Mouse (Mus musculus) forebrain, embryonic 13.5 days (tissue): ENCODE data around the gene Gm28308. TPM values are rescaled to one million over a fixed set of nuclear protein-coding genes. Genes with fewer than 3 reads are reported as not detected.

Experiments used
- ATAC-seq: fragments of 200-750 bp; cut with Nextera tagmentation; 2 replicates; pipeline ENCODE4 v1.8.0; 2017
- H3K27ac ChIP-seq: fragments of 300-500 bp; sonication (generic); 2 replicates; pipeline ENCODE4 v1.5.1; 2015; ENCODE audit warnings: inconsistent platforms, mild to moderate bottlenecking, moderate library complexity
- H3K27me3 ChIP-seq: fragments of 300-500 bp; sonication (generic); 2 replicates; pipeline ENCODE4 v1.6.1; 2015; ENCODE audit warnings: mild to moderate bottlenecking, inconsistent platforms
- H3K36me3 ChIP-seq: fragments of 300-500 bp; sonication (generic); 2 replicates; pipeline ENCODE4 v1.6.1; 2015; ENCODE audit warnings: mild to moderate bottlenecking, inconsistent platforms; ENCODE audit not compliant: poor library complexity, severe bottlenecking
- H3K4me1 ChIP-seq: fragments of 300-500 bp; sonication (generic); 2 replicates; pipeline ENCODE4 v1.6.1; 2015; ENCODE audit warnings: inconsistent platforms
- H3K4me2 ChIP-seq: fragments of 300-500 bp; sonication (generic); 2 replicates; pipeline ENCODE4 v1.6.1; 2015; ENCODE audit warnings: inconsistent platforms, mild to moderate bottlenecking, moderate library complexity
- H3K4me3 ChIP-seq: fragments of 300-500 bp; sonication (generic); 2 replicates; pipeline ENCODE4 v1.5.1; 2015; ENCODE audit warnings: mild to moderate bottlenecking, inconsistent platforms
- H3K9ac ChIP-seq: fragments of 300-500 bp; sonication (generic); 2 replicates; pipeline ENCODE4 v1.6.1; 2015; ENCODE audit warnings: mild to moderate bottlenecking, inconsistent platforms
- H3K9me3 ChIP-seq: fragments of 300-500 bp; sonication (generic); replicated peaks from 2 replicates; pipeline ENCODE4 v1.6.1; 2016; ENCODE audit warnings: inconsistent platforms
- WGBS: fragments of 180-500 bp; shearing (Covaris S2); methylation state at CpG from one replicate; pipeline ENCODE4 v1.1.7; 2015; 5-methylcytosine and 5-hydroxymethylcytosine counted together
- polyA plus RNA-seq: library from polyadenylated mRNA; unstranded; fragments of >200 nt; fragmentation: Nextera tagmentation; extraction: Ambion mirVana; gene quantifications from 2 replicates; pipeline ENCODE4 v1.2.1, GENCODE M21; 2015

Gm28308 gene
- polyA plus RNA-seq, 1 experiment from 2014 or later = not detected

- Histone ChIP-seq H3K4me1 (peaks cover 11% of the 10 kb centered on the region), H3K4me2 (no peak overlapping the region), H3K27ac (no peak overlapping the region), H3K27me3 (peaks cover 99% of the 10 kb centered on the region), H3K4me3 (no peak overlapping the region), H3K36me3 (no peaks in the 10 kb centered on the region), H3K9ac (no peak overlapping the region), H3K9me3 (no peaks in the 10 kb centered on the region)
- WGBS = under 1% methylated on average over 17 of the region's 17 CpGs
- ATAC-seq = no peak
Measured at GRCm38 (mm10) chr6:52163366-52164031, 49.6 kb downstream of the Gm28308 start.

DNA sequence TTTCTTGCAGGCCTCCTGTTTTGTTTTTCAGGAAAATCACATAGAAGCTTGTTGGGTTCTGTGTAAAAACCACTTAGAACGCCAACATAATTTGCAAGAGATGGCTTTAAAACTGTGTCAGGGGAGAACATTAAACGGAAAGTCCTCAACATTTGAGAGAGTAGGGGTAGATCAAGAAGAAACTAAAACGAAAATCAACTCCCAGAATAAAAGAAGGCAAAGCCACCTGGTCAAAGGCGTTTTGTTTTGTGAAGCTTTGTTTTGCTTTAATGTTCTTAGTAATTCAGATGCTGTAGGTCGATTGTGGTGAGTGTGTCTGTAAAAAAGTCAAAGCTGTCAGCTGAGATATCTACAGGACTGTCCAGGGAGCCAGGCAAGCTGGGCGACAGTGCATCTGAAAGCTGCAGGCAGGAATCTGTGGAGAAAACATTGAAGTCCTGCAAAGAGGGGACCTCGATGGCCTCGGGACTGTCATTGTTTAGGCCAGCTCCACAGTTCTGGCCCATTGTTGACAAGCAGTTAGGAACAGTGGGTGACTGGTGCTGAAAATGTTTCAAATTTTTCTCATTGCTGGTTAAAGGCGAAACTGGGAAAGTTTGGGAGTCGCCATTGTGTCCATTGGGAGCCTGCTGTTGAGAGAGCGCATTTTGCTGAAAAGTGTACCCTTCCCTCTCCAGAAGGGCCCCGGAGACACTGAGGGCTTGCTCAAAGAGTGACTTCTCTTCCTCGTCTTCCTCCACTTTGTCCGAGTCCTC, 50.4 kb downstream of the Gm28308 start:
- Histone ChIP-seq H3K4me3 (no peak overlapping the region), H3K9ac (no peak overlapping the region), H3K4me2 (no peak overlapping the region), H3K9me3 (no peaks in the 10 kb centered on the region), H3K27me3 (peaks cover 99% of the 10 kb centered on the region), H3K27ac (no peak overlapping the region), H3K4me1 (peaks cover 17% of the 10 kb centered on the region), H3K36me3 (no peaks in the 10 kb centered on the region)
- ATAC-seq = no peak
- WGBS = 2% methylated on average over 14 of the region's 14 CpGs

DNA sequence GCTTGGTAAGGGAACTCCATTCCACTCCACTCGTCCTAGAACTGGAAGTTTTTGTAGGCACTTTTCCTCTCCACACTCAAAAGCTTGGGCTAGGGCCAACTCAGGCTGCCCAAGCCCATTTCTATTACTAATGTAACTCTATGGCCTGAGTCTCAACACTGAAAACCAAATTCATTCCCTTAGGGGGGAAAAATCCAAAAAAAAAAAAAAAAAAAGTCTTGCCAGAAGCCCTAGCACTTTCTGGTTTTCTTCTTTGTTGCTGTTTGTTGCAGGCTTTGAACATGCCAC, 51.1 kb downstream of the Gm28308 start:
- 0% methylated on average over 1 of the region's 1 CpGs for WGBS
- no peak for ATAC-seq
- H3K36me3 ChIP-seq = no peaks in the 10 kb centered on the region
- H3K27me3 ChIP-seq = peaks cover 99% of the 10 kb centered on the region
- no peak overlapping the region for H3K27ac ChIP-seq
- H3K4me3 ChIP-seq = no peak overlapping the region
- H3K4me2 ChIP-seq = no peak overlapping the region
- H3K9me3 ChIP-seq = no peaks in the 10 kb centered on the region
- no peak overlapping the region for H3K9ac ChIP-seq
- H3K4me1 ChIP-seq = peaks cover 17% of the 10 kb centered on the region

DNA sequence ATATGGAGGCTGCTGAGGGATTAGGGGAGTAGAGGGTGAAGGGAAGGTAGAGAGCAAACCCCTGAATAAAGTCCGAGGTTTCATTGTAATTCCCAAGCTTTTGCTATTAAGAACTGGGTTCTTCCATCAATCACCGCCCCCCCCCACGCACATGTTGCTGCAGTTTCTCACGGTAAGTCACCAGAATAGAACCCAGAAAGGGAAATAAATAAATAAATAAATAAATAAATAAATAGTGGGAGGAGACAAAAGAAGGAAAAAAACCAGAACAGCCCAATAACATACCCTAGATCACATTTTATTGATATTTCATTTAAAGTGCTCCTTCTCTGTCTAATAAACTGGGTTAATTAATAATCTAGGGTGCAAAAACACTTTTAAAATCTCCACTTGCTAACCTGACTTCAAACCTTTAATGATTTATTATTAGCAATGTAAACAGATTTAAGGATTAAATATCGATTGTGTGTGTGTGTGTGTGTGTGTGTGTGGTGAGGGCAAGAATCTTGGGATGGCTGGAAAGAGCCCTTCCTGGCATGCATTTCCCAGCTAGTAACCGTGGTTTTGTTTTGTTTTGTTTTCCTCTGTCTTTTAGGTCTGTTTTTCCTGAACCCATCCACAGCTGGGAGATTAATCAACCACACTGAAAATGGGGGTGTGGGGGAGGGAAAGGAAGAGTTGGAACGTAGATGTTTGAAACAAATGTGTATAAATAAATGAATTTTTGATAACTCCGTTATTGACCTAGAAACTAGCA, 51.6 kb downstream of the Gm28308 start:
- Histone ChIP-seq H3K9ac (no peak overlapping the region), H3K4me1 (peaks cover 17% of the 10 kb centered on the region), H3K4me2 (no peak overlapping the region), H3K27me3 (peaks cover 99% of the 10 kb centered on the region), H3K4me3 (no peak overlapping the region), H3K9me3 (no peaks in the 10 kb centered on the region), H3K36me3 (no peaks in the 10 kb centered on the region), H3K27ac (no peak overlapping the region)
- WGBS = under 1% methylated on average over 8 of the region's 8 CpGs
- no peak for ATAC-seq

GRCm38 (mm10) chr6:52160511-52161335, 52.4 kb downstream of the Gm28308 start:
- H3K9ac ChIP-seq = no peak overlapping the region
- H3K4me3 ChIP-seq = no peak overlapping the region
- 1% methylated on average over 30 of the region's 30 CpGs for WGBS
- H3K4me2 ChIP-seq = no peak overlapping the region
- H3K36me3 ChIP-seq = no peaks in the 10 kb centered on the region
- no peak for ATAC-seq
- H3K27me3 ChIP-seq = peaks cover 99% of the 10 kb centered on the region
- peaks cover 17% of the 10 kb centered on the region for H3K4me1 ChIP-seq
- no peaks in the 10 kb centered on the region for H3K9me3 ChIP-seq
- H3K27ac ChIP-seq = no peak overlapping the region

GRCm38 (mm10) chr6:52159979-52160378, 53.2 kb downstream of the Gm28308 start:
- H3K9ac ChIP-seq = no peak overlapping the region
- H3K4me1 ChIP-seq = peaks cover 17% of the 10 kb centered on the region
- 7% methylated on average over 8 of the region's 9 CpGs for WGBS
- no peaks in the 10 kb centered on the region for H3K36me3 ChIP-seq
- no peak overlapping the region for H3K27ac ChIP-seq
- no peak for ATAC-seq
- H3K4me2 ChIP-seq = no peak overlapping the region
- peaks cover 99% of the 10 kb centered on the region for H3K27me3 ChIP-seq
- H3K4me3 ChIP-seq = no peak overlapping the region
- H3K9me3 ChIP-seq = no peaks in the 10 kb centered on the region

DNA sequence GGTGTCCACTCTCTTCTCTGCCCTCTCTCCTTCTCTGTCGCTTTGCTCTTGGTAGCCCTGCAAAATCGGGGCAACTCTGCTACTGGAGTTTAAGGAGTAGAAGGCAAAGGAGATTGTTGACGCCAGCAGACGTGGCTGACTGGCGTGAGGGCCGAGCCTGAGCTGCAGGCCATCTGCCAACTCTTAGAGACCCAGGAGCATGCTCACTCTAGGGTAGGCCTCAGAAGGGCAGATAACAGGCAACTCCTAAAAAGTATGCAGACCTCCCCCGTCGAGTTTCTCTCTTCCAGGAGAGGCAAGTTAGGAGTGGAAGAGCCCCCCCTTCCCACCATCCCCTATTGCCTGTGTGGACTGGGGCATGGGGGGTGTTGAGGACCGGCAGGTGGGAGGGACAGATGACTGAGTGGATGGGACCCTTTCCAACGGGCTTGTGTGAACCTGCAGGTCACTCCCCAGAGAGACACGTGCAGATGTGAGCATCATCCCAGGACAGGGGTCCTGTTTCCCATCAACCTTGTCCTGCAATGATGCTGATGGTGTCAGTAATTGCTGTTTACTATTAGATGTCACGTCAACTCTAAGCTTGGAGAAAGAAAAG, 53.9 kb downstream of the Gm28308 start:
- Histone ChIP-seq H3K36me3 (no peaks in the 10 kb centered on the region), H3K9me3 (no peaks in the 10 kb centered on the region), H3K9ac (no peak overlapping the region), H3K27ac (no peak overlapping the region), H3K4me2 (peak overlapping the region; percentile 95), H3K27me3 (peaks cover 99% of the 10 kb centered on the region), H3K4me3 (peak overlapping the region; percentile 52), H3K4me1 (peaks cover 17% of the 10 kb centered on the region)
- no peak for ATAC-seq
- WGBS = 1% methylated on average over 12 of the region's 12 CpGs

- Histone ChIP-seq H3K9ac (peak within 1 kb of the TSS; percentile 44), H3K4me2 (peak within 1 kb of the TSS; percentile 95), H3K4me3 (peak within 1 kb of the TSS; percentile 52), H3K27me3 (peaks cover 99% of the 10 kb centered on the region), H3K9me3 (no peaks in the 10 kb centered on the region), H3K36me3 (no peaks in the 10 kb centered on the region), H3K4me1 (peaks cover 17% of the 10 kb centered on the region), H3K27ac (no peak within 1 kb of the TSS)
- WGBS = under 1% methylated on average over 54 of the region's 55 CpGs
- ATAC-seq = peak; percentile 78
Measured at GRCm38 (mm10) chr6:52158276-52159051, 54.7 kb downstream of the Gm28308 start, which contains the start of gene Hoxa1. Hoxa1 (minus strand) TSS chr6:52158317.

DNA sequence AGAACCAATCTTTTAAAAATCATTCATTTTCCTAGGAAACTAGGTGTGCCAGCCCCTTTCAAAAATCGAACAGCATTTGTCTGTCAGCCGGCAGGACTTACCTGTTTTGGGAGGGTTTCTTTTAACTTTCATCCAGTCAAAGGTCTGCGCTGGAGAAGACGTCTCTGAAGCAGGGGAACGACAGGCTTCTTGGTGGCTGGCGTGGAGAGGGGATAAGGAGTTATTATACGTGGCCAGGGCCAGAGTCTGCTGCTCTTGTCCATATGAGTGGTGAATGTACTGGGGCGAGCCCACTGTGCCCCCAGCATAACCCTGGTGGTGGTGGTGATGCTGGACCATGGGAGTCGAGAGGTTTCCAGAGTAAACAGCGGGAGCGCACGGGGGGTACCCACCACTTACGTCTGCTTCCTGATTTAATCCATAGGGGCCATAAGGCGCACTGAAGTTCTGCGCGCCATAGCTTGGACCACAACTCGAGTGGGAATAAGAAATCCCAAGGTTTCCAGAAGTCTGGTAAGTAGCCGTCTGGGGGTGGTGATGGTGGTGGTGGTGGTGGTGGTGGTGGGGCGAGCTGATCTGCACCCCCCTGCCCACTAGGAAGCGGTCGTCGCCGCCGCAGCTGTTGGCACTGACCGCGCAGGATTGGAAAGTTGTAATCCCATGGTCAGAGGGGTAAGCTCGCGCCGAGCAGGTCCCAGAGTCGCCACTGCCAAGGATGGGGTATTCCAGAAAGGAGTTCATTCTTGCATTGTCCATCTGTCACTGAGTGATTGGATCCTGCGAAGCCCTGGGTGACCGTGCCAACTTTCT, 55.5 kb downstream of the Gm28308 start:
- no peaks in the 10 kb centered on the region for H3K36me3 ChIP-seq
- H3K4me3 ChIP-seq = peak overlapping the region; percentile 52
- peaks cover 99% of the 10 kb centered on the region for H3K27me3 ChIP-seq
- WGBS = 2% methylated on average over 32 of the region's 32 CpGs
- H3K9ac ChIP-seq = no peak overlapping the region
- H3K27ac ChIP-seq = no peak overlapping the region
- H3K4me1 ChIP-seq = peaks cover 17% of the 10 kb centered on the region
- peak overlapping the region; percentile 95 for H3K4me2 ChIP-seq
- ATAC-seq = no peak; the same call in 1 of the 2 replicates
- no peaks in the 10 kb centered on the region for H3K9me3 ChIP-seq

DNA sequence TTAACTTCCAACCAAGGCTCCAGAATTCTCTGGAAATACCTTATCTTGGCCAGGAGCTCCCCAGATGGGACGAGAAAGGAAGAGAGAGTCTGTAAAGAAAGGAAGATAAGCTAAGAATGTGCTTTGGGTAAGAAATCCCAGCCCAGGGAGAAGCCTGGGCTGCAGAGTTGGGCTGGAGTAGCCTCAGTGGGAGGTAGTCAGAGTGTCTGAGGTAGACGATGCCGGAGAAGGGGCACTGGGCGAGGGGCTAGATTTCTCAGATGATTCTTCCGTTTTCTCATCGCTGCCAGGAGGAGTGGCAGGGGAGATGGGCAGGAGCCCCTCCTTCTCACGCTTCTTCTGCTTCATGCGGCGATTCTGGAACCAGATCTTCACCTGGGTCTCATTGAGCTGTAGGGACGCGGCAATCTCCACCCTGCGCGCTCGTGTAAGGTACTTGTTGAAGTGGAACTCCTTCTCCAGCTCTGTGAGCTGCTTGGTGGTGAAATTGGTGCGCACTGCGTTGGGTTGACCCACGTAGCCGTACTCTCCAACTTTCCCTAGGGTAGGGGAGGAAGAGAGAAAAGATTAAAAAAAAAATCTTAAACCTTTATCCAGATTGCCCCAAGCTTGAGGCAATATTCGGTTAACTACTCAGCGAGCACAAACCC, 56.5 kb downstream of the Gm28308 start:
- no peak overlapping the region for H3K4me2 ChIP-seq
- 1% methylated on average over 20 of the region's 20 CpGs for WGBS
- no peak for ATAC-seq

More for the DNA sequence above, 56.5 kb downstream of the Gm28308 start:
- peaks cover 100% of the 10 kb centered on the region for H3K27me3 ChIP-seq
- H3K27ac ChIP-seq = no peak overlapping the region
- H3K4me3 ChIP-seq = no peak overlapping the region
- H3K36me3 ChIP-seq = no peaks in the 10 kb centered on the region
- no peak overlapping the region for H3K9ac ChIP-seq
- H3K4me1 ChIP-seq = peaks cover 17% of the 10 kb centered on the region
- no peaks in the 10 kb centered on the region for H3K9me3 ChIP-seq
